In genomic region chr9:49745696-49746095, GRCm38 (mm10) we compare ENCODE assay signal across 12 mouse cellular contexts. TPM values are rescaled to one million over a fixed set of nuclear protein-coding genes. Genes with fewer than 3 reads are reported as not detected.
DNase-seq lines count a peak whose midpoint lies in the region; ATAC-seq lines count a peak whose summit lies in the region.
"Had no signal": no experiment of that assay in that cellular context is flagged by ENCODE, and none has a peak within 500 bp of the region (broad histone marks: within the 10 kb centered on the region; RNA-seq: fewer than 3 reads in every experiment).

No protein-coding gene starts in this region.

- DNase-seq in limb, embryonic 11.5 days (ENCODE audit: low spot score): peak; percentile 48
- no peak for DNase-seq in limb, embryonic 10.5 days (ENCODE audit: low spot score)
- no peak for DNase-seq in ovary, postnatal 10 days (ENCODE audit: low spot score)
- no peak for DNase-seq in heart, postnatal 14 days
- no peak for DNase-seq in adrenal gland, postnatal 10 days
- DNase-seq: adrenal gland, postnatal 14 days; gastrocnemius, postnatal 25 days; lung, postnatal 10 days had no signal

- H3K4me2 ChIP-seq in limb, embryonic 11.5 days (ENCODE audit: low read depth, severe bottlenecking): no peak overlapping the region
- no peak overlapping the region for H3K4me2 ChIP-seq in embryonic facial prominence, embryonic 12.5 days (replicated peaks)
- no peak overlapping the region for H3K4me2 ChIP-seq in hindbrain, embryonic 15.5 days
- H3K4me2 ChIP-seq in neural tube, embryonic 14.5 days (ENCODE audit: low read depth, low read length): no peak overlapping the region

- no peak overlapping the region; the same call in 1 of the 2 replicates for H3K27ac ChIP-seq in limb, embryonic 11.5 days (replicated peaks; ENCODE audit: low read depth, low read length)
- H3K27ac ChIP-seq in limb, embryonic 10.5 days: no peak overlapping the region
- H3K27ac ChIP-seq in embryonic facial prominence, embryonic 12.5 days: no peak overlapping the region
- H3K27ac ChIP-seq in hindbrain, embryonic 15.5 days (replicated peaks): 0 out of 2 replicates have a peak overlapping the region, but pooled peaks have one; percentile 10
- H3K27ac ChIP-seq in neural tube, embryonic 14.5 days (ENCODE audit: low read depth, low read length): peak overlapping the region; percentile 49; the same call in 1 of the 2 replicates

- H3K9me3 ChIP-seq in limb, embryonic 11.5 days (ENCODE audit: control insufficient read depth, low read length): no peaks in the 10 kb centered on the region
- H3K9me3 ChIP-seq in limb, embryonic 10.5 days (replicated peaks): no peaks in the 10 kb centered on the region
- H3K9me3 ChIP-seq in embryonic facial prominence, embryonic 12.5 days: no peaks in the 10 kb centered on the region
- no peaks in the 10 kb centered on the region for H3K9me3 ChIP-seq in hindbrain, embryonic 15.5 days
- H3K9me3 ChIP-seq in neural tube, embryonic 14.5 days (ENCODE audit: control insufficient read depth, low read length): no peaks in the 10 kb centered on the region

- no peak overlapping the region for H3K4me3 ChIP-seq in limb, embryonic 11.5 days (ENCODE audit: low read depth, low read length)
- no peak overlapping the region for H3K4me3 ChIP-seq in limb, embryonic 10.5 days
- H3K4me3 ChIP-seq in embryonic facial prominence, embryonic 12.5 days: no peak overlapping the region
- H3K4me3 ChIP-seq in hindbrain, embryonic 15.5 days: no peak overlapping the region
- no peak overlapping the region for H3K4me3 ChIP-seq in neural tube, embryonic 14.5 days (ENCODE audit: low read depth, low read length)

- H3K9ac ChIP-seq in limb, embryonic 11.5 days (ENCODE audit: low read length): no peak overlapping the region
- no peak overlapping the region for H3K9ac ChIP-seq in embryonic facial prominence, embryonic 12.5 days
- H3K9ac ChIP-seq in hindbrain, embryonic 15.5 days: no peak overlapping the region
- H3K9ac ChIP-seq in neural tube, embryonic 14.5 days (replicated peaks; ENCODE audit: low read depth, low read length): no peak overlapping the region

- H3K36me3 ChIP-seq in limb, embryonic 11.5 days (ENCODE audit: control insufficient read depth, insufficient read depth, low read length): no peaks in the 10 kb centered on the region
- H3K36me3 ChIP-seq in limb, embryonic 10.5 days: no peaks in the 10 kb centered on the region
- H3K36me3 ChIP-seq in embryonic facial prominence, embryonic 12.5 days: no peaks in the 10 kb centered on the region
- H3K36me3 ChIP-seq in hindbrain, embryonic 15.5 days: no peaks in the 10 kb centered on the region
- no peaks in the 10 kb centered on the region for H3K36me3 ChIP-seq in neural tube, embryonic 14.5 days (ENCODE audit: control insufficient read depth, insufficient read depth, low read length)
- H3K36me3 ChIP-seq: G1E had no signal

- 37% methylated on average over 4 of the region's 4 CpGs for whole genome bisulfite sequencing in limb, embryonic 11.5 days
- 60% methylated on average over 4 of the region's 4 CpGs for WGBS in limb, embryonic 10.5 days
- WGBS in embryonic facial prominence, embryonic 12.5 days: 51% methylated on average over 4 of the region's 4 CpGs
- 15% methylated on average over 4 of the region's 4 CpGs for WGBS in hindbrain, embryonic 15.5 days
- WGBS in neural tube, embryonic 14.5 days: 12% methylated on average over 4 of the region's 4 CpGs

- intact Hi-C loops in heart, postnatal 14 days (cut with DNase I): no loop called here

- no peaks in the 10 kb centered on the region for H3K27me3 ChIP-seq in limb, embryonic 11.5 days (ENCODE audit: control insufficient read depth, insufficient read depth, low read length)
- no peaks in the 10 kb centered on the region for H3K27me3 ChIP-seq in limb, embryonic 10.5 days (ENCODE audit: low read depth, poor library complexity, severe bottlenecking)
- no peaks in the 10 kb centered on the region for H3K27me3 ChIP-seq in embryonic facial prominence, embryonic 12.5 days
- H3K27me3 ChIP-seq in hindbrain, embryonic 15.5 days: no peaks in the 10 kb centered on the region
- no peaks in the 10 kb centered on the region for H3K27me3 ChIP-seq in neural tube, embryonic 14.5 days (ENCODE audit: control insufficient read depth, insufficient read depth, low read length)

- no peaks in the 10 kb centered on the region; the same call in 1 of the 2 replicates for H3K4me1 ChIP-seq in limb, embryonic 11.5 days (ENCODE audit: control insufficient read depth, insufficient read depth, low read length)
- peaks cover 5% of the 10 kb centered on the region; the same call in 1 of the 2 replicates for H3K4me1 ChIP-seq in limb, embryonic 10.5 days
- H3K4me1 ChIP-seq in embryonic facial prominence, embryonic 12.5 days: peaks cover 17% of the 10 kb centered on the region; the same call in 1 of the 2 replicates
- peaks cover 44% of the 10 kb centered on the region for H3K4me1 ChIP-seq in hindbrain, embryonic 15.5 days (replicated peaks)
- H3K4me1 ChIP-seq in neural tube, embryonic 14.5 days (ENCODE audit: control insufficient read depth, insufficient read depth, low read length): peaks cover 52% of the 10 kb centered on the region

- peak; percentile 44; the same call in 1 of the 2 replicates for ATAC-seq in limb, embryonic 11.5 days (ENCODE audit: insufficient number of reproducible peaks, low FRiP score, low TSS enrichment, low read depth)
- peak; percentile 67; the same call in 1 of the 2 replicates for ATAC-seq in embryonic facial prominence, embryonic 12.5 days (ENCODE audit: insufficient number of reproducible peaks, insufficient read depth, low FRiP score, low TSS enrichment)
- peak; percentile 54 for ATAC-seq in hindbrain, embryonic 15.5 days (ENCODE audit: low FRiP score, low read depth)
- peak; percentile 68; the same call in 1 of the 2 replicates for ATAC-seq in neural tube, embryonic 14.5 days (ENCODE audit: low read depth)

RNA-seq across cellular contexts. Expression of gene Ncam1, which starts 53.0 kb away (rescaled TPM):
- polyA plus RNA-seq in limb, embryonic 11.5 days (2014; fragmentation: Nextera tagmentation; extraction: Ambion mirVana): 32.9 and 34.2 TPM in 2 replicates
- polyA plus RNA-seq in limb, embryonic 10.5 days (2016; fragmentation: Nextera tagmentation; extraction: Ambion mirVana): 17.5 and 27.9 TPM in 2 replicates
- 85.4 and 93.3 TPM in 2 replicates for polyA plus RNA-seq in embryonic facial prominence, embryonic 12.5 days (2016; fragmentation: Nextera tagmentation; extraction: Ambion mirVana)
- 442 and 493 TPM in 2 replicates for polyA plus RNA-seq in hindbrain, embryonic 15.5 days (2015; fragmentation: Nextera tagmentation; extraction: Ambion mirVana)
- 373 and 443 TPM in 2 replicates for polyA plus RNA-seq in neural tube, embryonic 14.5 days (2014; fragmentation: Nextera tagmentation; extraction: Ambion mirVana)
- total RNA-seq in heart, postnatal 14 days (2021): 10 to 100 TPM; 15.0 to 15.2 TPM
- total RNA-seq in adrenal gland, postnatal 10 days (2021): 10 to 100 TPM; 41.7 to 61.2 TPM
- polyA plus RNA-seq: G1E had no signal

Comparison
In these comparisons a context has a peak if more than half of its experiments do, and no peak if none do; other contexts are left out.
1. H3K27ac ChIP-seq: peak in hindbrain, embryonic 15.5 days (single experiment) and neural tube, embryonic 14.5 days (single experiment); none in limb, embryonic 11.5 days (single experiment), limb, embryonic 10.5 days (single experiment) and embryonic facial prominence, embryonic 12.5 days (single experiment).
2. Peak in every context shown above with its lines, with median percentiles within 50 percentile points of each other: ATAC-seq.